Mouse (Mus musculus): ENCODE data around the gene Bad.
"Not testable (repeated sequence)": the region's sequence is repeated elsewhere in the genome, so short reads cannot be mapped to it uniquely, and the experiment has no call there.

The Bad gene

DNA sequence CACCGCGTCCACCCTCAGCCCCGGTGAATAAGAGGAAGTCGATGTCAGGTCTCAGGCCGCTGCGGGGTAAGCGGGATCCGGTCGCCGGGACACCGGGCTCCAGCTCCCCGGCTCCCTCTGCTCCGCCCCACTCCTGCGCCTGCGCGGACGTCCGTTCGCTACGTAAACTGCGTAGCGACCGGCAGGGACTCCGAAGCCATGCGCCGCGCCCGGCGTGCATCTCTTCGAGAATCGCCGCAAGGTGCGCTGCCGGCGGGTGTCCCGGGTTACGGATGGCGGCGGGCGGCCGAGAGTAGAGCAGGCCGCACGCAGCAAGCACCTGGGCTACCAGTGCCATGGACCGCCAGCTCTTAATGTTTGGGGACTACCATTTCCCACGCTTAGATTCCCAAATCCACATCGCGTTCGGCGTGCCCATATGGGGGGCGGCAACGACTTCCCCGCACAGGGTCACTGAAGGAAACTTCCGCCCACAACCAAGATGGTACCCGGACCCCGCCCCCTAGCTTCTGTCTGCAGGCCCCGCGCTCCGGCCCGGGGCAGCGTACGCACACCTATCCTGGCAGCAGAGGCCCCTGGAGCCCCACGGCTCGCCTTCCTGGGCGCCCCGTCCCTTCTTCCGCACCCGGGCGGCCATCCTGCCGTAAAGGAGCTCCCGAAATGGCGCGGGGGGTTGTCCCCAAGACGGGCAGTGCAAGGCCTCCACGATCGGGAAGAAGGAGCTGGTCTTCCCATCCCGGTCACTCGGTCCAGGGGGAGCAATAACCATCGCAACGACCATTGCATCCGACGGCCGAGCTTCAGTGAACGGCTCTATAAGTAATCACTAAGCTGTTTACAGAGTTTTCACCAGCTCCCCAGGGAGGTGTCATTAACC, at the start of gene Bad:
Gene Bad, plus strand, starts transcription at position 490 of the 877 bp plus-strand sequence.
- peak; percentile 94 for DNase-seq (ENCODE audit: low read depth, low spot score)

DNA sequence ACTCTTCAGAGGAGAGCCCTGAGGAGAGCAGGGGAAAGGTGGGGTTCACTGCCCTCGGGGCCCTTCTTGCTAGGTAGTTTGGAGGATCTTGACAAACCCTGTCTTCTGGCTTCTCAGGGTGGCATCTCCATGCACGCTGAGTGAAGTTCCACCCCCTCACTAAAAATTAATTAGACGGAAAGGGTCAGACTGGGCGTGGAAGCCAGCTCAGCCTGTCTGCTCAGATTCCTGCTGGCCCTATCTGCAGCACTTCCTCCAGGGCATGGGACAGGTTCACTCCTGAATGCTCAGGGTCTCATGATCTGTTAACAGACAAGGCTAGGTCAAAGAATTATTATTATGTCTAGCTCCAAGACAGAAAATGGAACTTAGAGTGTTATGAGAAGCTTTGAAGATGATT, 49.1 kb upstream of the Bad start:
- no peak for DNase-seq (ENCODE audit: low read depth, low spot score)

DNA sequence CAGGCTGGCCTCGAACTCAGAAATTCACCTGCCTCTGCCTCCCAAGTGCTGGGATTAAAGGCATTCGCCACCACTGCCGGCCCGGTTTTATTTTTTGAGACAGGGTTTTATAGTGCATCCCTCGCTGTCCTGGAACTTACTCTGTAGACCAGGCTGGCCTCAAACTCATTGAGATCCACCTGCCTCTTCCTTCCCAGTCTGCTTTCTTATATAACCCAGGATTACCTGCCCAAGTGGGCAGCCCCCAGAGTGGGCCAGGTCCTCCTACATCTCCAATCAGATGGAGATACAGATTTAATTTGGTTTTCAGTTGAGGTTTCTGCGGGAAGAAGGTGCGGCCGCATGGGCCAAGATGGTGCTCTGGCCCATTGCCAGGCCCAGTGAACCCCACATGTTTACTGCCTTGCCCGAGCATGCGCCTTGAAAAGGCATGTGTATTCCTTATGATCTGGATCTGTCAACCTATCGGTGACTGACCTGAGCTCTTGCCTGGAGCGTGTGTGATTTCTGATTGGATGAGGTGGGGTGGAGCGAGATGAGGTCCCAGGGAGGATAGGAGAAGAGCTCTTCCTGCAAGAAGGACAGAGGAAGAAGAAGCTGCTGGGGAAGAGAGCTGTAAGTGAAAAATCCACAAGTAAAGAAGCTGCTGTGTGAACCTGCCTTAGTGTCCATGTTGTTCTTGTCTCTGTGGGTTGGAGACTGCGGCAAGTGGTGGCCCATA, 47.8 kb upstream of the Bad start:
- DNase-seq (ENCODE audit: low read depth, low spot score) = no peak

DNA sequence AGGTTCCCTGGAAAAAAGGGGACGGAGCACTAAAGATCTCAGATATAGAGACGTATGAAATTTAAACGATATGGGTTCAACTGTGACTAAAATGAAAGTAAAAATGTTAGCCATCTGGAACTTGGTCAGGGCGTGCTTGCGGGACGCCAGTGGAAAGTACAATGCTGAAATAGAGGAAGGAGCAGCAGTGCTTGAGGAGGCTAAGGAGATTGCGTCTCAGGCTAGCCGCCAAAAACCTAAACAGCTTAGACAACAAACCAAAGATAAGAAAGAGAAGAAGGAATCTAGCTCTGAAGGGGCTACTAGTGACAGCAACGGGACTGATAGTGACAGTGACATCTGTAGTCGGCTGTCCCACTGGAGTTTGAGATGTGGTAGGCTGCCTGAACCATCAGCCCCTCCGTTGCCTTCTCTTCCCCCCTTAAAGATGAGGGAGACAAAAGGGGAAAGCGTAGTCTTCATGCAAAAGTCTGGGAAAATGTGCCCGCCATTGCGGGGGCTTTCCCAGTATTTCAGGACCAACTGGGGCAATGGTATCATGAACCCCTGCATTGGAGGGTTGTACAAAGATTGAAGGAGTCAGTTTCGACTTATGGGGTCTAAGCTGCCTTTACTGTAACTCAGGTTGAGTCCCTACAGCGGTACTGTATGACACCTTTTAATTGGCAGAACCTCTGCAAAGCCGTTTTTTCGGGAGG, 45.9 kb upstream of the Bad start:
- not testable (repeated sequence) for DNase-seq (ENCODE audit: low read depth, low spot score)

DNA sequence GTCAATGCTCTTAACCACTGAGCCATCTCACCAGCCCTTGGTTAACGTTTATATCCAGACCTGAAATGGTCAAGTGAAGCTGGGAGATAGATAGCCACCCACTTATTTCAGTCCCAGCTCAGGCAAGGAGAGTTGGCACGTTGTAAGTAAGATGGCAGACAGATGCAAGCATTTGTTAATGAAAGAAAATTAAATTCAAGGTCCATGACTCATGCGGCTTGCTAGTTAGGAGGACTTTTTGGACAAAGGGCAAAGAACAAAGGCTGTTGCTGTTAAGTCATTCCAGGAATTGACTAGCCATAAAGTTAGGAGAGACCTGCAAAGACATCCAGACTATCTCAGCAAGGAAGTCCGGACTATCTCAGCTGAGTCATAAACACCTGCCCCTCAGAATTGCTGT, 42.0 kb upstream of the Bad start:
- no peak for DNase-seq (ENCODE audit: low read depth, low spot score)

DNA sequence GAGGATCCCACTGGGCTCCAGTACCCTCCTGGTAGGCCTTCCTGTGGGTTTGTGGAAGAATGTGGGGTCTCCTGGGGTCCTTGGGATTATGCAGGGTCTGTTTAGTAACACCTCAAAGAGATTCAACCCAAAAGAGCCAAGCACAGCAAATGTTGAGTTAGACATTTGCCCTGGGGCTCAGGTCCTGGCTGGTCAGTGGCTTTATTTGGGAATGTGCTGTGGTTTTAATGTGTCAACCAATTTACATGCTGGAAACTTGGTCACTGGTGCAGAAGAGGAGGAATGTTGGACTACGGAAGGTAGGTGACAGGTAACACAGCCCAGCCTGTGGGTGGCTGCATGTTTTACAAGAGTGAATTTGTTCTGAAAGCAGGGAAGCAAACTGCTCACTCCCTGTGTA, 38.6 kb upstream of the Bad start:
- DNase-seq (ENCODE audit: low read depth, low spot score) = no peak

DNA sequence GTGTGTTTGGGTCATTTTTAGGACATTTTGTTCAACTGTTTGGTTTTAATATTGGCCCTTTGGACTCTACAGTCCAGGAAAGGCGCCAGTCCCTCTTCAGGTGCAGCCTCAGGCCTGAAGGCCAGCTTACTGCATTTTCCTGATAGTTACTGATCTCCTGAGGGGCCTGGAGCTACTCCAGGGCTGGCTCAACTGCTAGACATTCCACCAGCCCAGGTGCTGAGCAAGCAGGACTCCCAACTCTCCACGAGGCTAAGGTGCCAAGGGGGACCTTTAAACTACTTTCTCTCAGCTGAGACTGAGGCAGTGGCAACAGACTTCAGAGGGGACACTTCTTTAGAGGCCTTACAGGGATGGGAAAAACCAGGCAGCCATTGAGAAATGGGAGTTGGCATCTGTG, 36.8 kb upstream of the Bad start:
- no peak for DNase-seq (ENCODE audit: low read depth, low spot score)

DNA sequence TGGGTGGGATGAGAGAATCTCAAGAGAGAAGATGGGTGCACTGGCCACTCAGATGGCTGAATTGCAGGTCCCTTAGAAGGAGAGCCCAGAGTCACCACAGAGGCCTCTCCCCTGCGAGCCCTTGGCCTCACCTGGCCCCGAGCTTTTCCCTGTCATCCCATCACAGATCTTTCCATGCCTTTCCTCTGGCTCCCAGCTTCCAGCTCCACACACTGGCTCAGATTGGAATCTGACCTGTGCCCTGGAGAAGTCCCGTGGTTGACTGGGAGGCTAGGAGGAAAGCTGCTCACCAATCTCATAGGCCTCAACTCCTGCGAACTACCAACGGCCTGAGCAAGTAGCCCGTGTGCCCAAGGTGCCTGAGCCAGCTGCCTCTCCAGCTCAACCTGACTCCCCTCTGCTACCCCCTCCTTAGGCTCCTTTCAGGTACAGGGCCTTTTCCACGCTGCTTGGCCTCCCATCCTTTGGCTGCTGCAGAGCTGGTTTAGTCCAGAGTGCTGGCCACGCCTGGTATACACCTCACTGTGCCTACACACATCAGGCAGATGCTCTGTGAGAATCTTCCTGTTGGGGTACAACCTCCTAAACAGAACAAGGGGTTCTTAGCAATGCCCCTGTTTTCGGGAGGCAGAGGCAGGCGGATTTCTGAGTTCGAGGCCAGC, 36.0 kb upstream of the Bad start:
- DNase-seq (ENCODE audit: low read depth, low spot score) = no peak

DNA sequence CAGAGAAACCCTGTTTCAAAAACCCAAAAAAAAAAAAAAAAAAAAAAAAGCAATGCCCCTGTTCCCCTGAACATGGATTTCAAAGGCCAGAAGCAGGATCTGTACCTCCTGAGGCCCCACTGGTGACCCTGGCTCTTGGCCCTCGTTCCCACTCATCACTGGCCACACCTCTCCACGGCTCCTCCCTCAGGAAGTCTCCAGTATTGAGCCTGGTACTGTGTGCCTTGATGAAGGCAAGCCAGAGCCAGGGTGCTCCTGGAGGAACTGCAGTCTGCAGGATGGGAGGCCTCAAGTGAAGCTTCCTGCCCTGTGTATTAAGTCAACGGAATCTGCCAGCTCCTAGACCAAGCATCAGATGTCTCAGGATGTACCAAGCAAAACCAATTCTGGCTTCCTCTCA, 35.5 kb upstream of the Bad start:
- DNase-seq (ENCODE audit: low read depth, low spot score) = no peak

DNA sequence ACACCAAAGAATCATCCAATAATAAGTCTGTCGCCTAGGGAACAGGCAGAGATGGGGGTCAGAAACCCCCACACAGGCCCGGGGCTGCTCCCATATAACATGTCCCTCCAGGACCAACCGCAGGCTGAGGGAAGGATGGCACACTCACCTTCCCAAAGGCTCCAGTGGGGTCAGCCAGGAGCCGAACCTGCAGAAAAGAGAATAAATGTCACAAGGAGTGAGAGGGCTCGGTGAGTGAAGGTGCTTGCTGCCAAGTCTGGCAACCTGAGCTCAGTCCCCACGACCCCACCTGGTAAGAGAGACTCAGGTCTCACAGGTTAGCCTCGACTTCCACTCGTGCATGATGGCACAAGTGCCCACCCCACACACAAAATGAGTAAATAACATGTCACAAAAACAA, 34.6 kb upstream of the Bad start:
- DNase-seq (ENCODE audit: low read depth, low spot score) = no peak

DNA sequence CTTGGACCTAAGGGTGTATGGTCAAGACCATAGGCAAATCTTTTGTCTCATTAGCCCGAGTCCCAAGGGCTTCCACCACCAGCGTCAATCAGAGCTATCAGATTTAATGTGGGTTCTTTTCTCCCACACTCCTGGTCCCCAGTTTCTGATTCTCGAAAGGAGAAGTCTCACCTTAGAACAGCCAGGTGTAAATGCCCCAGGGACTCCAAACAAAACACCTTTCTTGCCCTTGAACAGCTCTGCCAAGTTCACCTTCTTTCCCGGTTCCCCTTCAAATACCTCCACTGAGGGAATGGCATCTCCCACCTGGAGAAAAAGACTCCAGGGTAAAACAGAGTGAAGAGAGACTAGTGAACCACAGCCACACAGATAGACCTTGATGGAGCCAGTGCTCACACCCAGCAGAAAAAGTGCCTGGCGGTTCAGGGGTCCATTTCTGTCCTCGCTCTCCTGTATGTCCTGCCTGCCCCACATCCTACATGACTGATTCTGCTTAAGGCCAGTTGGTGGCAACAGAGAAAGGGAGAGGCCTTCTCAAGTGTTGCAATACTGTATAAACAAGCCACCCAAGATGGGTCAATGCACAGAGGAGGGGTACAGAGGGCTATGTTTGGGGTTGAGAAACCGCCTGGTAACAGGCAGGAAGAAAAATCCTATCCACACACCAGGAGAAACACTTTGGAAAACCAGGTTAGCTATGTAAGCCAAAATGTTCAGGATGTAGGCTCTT, 33.7 kb upstream of the Bad start:
- DNase-seq (ENCODE audit: low read depth, low spot score) = no peak

DNA sequence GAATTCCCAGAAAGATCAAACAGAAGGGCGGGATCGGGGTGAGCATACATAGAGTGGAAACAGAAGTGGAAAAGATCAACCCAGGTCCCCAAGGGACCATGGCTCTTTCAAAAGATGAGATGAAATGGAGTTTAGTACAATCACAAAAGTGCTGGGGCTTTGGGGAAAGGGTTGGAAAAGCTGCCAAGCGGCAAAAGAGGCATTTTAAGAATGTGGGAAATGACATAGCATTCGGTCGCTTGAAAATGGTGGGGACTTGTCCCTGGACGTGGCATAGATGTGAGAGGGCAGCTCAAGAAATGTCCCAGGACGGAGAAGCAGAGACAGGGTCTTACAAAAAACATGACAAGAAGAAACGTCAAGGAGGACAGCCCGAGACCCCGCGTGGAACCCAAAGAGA, 32.6 kb upstream of the Bad start:
- no peak for DNase-seq (ENCODE audit: low read depth, low spot score)

DNA sequence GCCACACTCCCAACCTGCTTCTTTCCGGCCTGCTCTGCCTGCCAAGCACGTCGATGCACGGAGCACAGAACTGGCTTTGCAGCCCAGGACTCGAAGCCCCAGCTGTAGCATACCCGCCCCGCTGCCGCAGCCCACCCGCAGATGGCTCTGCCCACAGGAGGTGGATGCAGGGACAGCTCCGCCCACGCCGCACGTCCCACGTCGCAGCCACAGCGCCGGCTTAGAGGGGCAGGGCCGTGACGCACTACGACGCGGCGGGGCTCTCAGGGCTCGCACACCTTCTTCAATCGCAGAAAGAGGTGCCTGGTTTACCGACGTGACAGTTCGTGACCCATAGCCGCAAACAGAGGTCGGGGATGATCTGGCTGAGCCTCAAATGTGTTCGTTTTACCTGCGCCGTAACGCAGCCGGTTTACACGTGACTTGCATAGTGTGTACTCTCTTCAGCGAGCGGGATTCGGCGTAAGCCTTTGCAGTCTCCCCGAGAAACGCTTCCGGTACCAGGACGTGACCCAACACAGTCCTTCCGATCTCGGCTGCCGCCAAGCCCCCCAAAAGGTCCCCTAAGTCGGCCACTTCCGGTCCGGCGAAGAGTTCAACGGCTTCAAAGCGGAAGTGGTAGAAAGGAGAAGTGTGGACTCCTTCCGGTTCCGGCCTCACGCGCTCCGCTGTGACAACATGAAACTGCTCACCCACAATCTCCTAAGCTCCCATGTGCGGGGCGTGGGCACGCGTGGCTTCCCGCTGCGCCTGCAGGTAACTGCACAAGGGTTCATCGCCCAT, 32.0 kb upstream of the Bad start, which contains the start of the genes Trmt112 and Prdx5:
Gene Trmt112, plus strand, starts transcription at position 192 of the 783 bp plus-strand sequence.
Gene Prdx5, minus strand, starts transcription at position 600 of the 783 bp plus-strand sequence.
- DNase-seq (ENCODE audit: low read depth, low spot score) = peak; percentile 92

DNA sequence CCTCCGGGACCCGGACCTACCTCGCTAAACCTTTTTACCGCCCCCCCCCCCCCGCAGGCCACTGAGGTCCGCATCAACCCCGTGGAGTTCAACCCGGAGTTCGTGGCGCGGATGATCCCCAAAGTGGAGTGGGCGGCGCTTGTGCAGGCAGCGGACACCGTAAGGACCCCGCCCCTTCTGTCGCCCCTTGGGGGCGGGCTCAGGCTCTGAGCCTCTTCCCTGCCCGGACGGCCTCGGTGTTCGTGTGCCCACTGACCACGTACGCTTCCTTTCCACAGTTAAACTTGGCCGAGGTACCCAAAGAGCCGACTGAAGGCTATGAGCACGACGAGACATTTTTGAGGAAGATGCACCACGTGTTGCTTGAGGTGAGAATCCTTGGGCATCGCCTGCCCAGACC, 31.4 kb upstream of the Bad start:
- DNase-seq (ENCODE audit: low read depth, low spot score) = not testable (repeated sequence)

DNA sequence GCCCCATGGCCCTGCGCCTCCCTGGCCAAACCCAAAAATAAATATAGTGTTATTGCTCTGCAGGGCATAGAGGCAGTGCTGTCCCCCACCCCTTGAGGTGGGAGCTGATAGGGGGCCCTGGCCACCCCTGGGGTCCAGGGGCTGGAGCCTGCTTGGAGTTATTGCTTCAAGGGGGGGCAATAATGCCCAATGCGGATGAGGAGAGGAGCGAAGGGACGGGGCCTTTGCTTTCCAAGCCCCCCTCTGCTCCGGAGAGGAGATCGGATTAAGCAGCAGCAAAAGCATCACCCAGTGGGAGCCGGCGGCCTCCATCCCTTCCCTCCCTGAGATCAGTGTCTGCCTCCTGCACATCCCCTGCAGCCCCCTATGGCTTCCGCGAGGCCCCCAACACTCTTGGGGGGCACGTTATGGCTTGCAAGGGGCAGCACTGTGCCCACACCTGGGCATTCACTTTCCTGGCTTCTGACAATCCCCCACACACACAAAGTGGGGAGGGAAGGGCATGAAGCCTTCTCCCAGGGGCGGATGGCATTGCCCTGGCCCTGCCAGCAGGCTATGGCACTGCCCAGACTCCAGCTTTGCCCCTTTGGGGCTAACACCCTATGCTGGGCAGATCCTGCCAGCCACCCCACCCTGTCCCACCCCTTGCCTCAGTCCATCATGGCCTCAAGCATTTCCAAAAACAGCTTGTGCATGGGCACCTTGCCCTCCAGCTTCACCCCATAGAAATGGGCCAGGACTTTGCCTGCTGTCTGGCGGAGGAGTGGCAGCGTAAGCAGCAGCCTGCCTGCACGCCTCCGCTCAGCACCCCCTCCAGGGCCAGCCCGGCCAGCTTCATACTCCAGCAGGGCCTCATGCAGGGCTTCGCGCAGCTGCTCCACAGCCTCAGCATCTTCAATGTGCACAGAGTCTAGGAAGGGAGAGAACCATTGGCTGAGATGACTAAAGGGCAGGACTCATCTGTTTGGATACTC, 30.3 kb upstream of the Bad start:
- no peak for DNase-seq (ENCODE audit: low read depth, low spot score)

DNA sequence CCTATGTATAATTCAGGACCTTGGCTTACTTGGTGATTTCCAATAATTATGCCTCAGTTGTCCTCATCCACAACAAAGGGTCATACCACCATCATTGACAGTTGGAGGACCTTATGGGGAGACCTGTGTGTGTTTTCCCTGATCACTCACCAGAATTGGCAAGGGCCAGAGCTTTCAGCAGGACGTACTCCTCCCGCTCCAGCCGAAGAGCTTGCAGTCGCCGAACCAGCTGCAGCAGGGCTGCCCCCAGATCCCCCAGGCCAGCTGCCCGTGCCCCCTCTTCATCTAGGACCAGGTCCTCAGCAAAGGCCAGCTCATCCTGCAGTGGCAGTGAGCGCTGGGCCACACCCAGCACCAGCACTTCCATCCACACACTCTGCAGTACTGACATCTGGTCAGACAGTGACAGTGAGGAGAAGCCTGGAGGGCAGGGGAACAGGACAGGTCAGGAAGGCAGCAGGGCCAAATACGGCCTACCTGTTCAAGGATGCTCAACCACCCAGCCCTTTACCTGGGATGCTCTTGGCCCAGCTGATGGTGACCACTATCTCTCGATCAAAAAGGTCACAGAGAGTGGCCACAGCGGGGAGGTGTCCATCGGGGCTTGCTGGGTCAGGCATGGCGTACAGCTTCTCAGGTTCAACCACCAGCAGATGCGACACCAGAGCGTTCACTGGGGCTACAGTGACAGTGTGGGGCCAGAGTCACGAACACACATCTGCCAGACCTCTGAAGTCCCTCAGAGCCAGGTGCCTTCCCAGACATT, 29.3 kb upstream of the Bad start:
- no peak for DNase-seq (ENCODE audit: low read depth, low spot score)

DNA sequence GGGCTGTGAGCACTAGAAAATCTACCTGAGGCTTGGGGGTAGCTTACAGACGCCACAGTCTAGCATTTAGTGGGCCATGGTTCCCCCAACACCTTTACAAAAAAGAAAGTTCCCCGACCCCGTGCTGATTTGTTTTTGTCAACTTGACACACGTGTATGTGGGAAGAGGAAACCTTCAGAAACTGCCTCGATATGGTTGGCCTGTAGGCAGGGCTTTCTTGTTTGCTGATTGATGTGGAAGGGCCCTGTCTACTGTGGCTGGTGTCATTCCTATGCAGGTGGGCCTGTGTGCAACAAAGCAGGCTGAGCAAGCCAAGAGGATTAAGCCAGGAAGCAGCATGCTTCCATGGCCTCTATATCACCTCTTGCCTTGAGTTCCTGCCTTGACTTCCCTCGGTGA, 28.6 kb upstream of the Bad start:
- DNase-seq (ENCODE audit: low read depth, low spot score) = no peak

DNA sequence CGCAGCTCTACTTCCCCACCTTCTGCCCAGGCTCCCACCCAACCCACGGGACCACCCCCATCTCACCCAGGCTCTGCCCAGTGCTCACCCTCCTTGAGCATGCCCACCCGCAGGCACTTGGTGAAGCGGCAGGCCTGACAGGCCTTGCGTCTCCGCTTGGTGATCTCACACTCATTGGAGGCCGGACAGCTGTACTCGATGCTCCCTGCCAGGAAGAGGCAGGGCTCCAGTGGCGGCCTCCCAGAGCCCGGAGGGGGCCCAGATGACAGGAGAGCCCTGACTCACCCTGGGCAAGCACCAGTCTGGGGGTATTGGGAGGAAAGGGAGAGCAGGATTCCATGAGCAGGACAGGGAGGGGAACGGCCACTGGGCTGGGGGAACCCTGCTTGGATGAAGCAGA, 27.7 kb upstream of the Bad start:
- no peak for DNase-seq (ENCODE audit: low read depth, low spot score)

Data from retina, postnatal 7 days (tissue).